Mouse (Mus musculus): ENCODE measurements at regions not wholly inside any gene's neighbourhood (a gene's known extent, or its start where the extent isn't known, plus 50 kb on each side); places are given as distances from the start of the nearest gene placed in this dataset.

DNA sequence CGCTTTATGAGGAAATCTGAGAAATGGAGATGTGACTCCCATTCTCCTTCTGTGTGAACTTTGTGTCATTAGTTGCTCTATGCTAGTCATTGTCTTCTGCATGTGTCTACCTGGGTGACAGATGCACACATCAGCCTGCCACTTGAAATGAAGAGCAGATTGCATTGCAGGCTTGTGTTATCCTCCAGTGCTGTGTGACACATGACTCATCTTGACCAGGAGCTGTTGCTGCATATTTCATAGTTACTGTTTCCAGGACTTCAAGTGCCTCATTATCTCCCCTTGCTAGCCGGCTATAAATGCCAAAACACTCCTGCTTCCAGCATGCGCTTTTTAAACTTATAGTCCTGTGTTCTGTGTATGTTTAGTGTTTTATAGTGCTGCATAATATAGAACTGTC is 431.2 kb downstream of the Hdgfl1 start:
- ATAC-seq (replicated peaks in 1 of 2; ENCODE audit: insufficient read depth in 1 of 2, low FRiP score in 2 of 2, low TSS enrichment in 1 of 2, low read depth in 1 of 2, poor library complexity in 2 of 2, severe bottlenecking in 2 of 2) = no peak

DNA sequence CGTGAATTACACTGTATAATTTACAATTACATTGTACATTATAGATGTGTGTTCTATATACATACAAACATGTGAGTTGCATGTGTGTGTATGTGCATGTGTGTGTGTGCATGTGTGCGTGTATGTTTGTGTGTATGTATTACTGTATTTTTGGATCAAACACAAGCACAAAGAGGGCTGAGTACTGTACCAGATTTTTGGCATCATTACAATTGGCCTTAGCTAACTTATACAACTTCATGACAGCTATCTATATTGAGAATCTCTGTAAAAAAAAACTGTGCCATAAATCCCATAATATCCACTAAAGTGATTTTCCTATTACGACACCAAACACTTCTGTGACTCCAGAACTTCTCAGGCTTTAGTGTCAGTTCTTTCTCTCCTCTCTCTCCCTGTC is 444.9 kb downstream of the Hdgfl1 start:
- ATAC-seq (replicated peaks in 1 of 2; ENCODE audit: insufficient read depth in 1 of 2, low FRiP score in 2 of 2, low TSS enrichment in 1 of 2, low read depth in 1 of 2, poor library complexity in 2 of 2, severe bottlenecking in 2 of 2) = no peak

DNA sequence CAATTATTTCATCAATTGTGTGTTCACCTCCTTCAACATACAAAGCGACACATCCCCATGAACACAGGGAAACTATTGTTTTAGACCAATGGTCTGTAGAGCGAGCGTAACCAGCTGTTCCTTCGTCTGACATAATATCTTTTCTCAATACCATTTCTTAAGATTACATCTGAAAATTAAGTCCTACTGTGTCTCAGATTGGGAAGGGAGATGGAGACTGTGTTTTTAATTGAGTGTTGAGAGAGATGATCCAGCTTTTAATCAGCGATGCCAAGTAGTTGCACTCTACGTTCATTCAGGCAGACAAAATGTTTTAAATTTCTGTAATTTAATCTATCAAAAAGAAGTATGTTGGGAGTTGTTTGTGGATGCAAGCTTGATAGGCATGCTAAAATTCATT is 445.3 kb downstream of the Hdgfl1 start:
- no peak for ATAC-seq (replicated peaks in 1 of 2; ENCODE audit: insufficient read depth in 1 of 2, low FRiP score in 2 of 2, low TSS enrichment in 1 of 2, low read depth in 1 of 2, poor library complexity in 2 of 2, severe bottlenecking in 2 of 2)

DNA sequence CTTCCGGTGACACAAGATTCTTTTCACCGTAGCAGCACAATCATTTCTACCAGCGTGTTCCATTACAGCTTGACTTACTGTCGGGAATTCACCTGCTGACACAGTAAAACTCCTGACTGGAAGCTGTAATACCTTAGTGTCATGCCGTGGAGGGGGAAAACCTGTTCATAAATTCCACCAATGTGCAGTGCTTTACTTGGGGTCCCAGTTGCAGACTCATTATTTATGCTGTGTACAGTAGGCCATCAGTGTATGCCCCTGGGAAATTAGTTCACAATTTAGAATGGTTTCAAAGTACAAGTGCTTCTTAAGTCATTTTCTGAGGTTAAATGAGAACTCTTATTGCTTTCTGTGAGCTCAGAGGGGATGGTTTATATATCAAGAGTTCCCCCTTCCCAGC is 451.4 kb downstream of the Hdgfl1 start:
- ATAC-seq (replicated peaks in 1 of 2; ENCODE audit: insufficient read depth in 1 of 2, low FRiP score in 2 of 2, low TSS enrichment in 1 of 2, low read depth in 1 of 2, poor library complexity in 2 of 2, severe bottlenecking in 2 of 2) = no peak

DNA sequence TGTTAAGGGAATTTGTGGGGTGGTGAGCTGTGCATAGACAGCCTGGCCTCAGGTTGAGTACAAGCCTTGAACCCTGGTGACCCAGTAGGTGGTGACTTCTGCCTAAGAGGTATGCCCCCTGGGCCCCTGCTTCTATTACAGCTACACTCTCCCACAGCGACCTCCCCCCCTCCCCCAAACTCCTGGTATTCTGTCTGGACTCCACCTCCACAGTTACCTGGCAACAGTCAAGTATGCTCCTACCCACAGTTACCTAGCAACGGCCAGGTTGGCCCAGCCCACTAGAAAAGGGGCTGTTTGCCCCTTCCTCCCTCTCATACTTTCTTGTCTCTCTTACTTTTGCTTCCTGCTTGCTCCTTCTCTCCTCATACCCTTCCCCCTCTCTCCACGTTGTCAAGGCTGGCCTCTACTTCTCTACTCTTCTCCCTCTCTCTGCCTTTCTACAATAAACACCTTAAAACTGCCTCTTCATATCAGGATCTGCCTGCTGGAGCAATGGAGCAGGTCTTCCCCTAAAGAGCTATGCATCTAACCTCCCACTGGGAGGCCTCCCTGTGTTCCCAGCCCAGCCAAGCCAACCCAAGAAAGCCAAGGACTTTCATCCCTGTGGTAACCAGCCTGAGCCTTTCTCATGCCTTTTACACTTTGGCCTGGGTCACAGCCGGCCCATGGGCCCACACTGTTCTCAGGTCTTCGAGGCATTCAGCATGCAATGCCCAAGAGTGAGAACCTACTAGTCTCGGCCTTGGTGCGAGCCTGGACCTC is 457.5 kb downstream of the Hdgfl1 start:
- ATAC-seq (replicated peaks in 1 of 2; ENCODE audit: insufficient read depth in 1 of 2, low FRiP score in 2 of 2, low TSS enrichment in 1 of 2, low read depth in 1 of 2, poor library complexity in 2 of 2, severe bottlenecking in 2 of 2) = no peak

DNA sequence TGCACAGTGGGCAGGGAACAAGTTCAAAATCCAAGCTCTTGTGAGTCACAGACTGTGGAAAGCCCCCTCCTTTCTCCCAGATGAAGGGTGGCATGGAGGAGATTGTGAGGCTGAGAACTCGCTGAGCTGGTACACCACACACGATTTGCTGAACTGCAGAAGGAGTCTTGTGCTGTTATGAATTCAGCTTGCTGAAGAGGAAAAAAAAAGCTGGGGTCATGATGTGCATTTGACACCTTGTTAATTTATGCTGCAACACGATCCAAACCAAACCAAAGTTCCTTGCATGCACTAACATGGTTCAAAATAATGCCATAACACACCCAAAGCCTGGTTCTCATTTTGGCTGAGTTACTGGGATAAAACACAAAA is 485.9 kb downstream of the Hdgfl1 start:
- no peak for ATAC-seq (replicated peaks in 1 of 2; ENCODE audit: insufficient read depth in 1 of 2, low FRiP score in 2 of 2, low TSS enrichment in 1 of 2, low read depth in 1 of 2, poor library complexity in 2 of 2, severe bottlenecking in 2 of 2)

DNA sequence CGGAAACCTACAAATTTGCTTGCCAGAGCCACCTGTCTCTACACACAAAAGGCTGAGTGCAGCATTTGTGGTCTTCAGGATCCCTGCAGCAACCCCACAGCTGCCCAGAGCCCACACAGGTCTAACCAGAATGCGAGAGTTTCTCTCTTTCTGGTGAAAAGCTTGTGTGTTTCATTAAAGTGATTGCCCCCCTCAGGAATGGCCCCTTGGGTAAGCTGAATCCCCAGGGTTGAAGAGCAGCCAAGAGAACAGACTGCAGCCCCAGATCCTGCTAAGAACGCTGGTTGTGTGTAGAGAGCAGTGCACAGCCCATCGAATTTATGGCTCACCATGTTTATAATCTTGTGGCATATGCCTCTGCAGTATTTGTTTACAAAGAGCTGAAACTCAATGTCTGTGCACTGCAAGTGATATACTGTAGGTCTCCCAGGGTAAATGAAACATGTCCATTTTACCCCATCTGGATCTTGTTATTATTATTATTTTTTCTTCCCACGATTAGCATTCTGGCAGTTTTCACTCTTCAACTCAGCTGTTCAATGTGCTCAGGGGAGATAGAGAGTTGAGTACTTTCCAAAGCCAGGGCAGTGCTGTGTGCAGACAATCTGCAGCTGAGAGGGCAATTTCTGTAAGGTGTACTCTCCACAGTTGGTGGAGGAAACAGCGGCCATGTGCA is 486.4 kb downstream of the Hdgfl1 start:
- no peak for ATAC-seq (replicated peaks in 1 of 2; ENCODE audit: insufficient read depth in 1 of 2, low FRiP score in 2 of 2, low TSS enrichment in 1 of 2, low read depth in 1 of 2, poor library complexity in 2 of 2, severe bottlenecking in 2 of 2)

DNA sequence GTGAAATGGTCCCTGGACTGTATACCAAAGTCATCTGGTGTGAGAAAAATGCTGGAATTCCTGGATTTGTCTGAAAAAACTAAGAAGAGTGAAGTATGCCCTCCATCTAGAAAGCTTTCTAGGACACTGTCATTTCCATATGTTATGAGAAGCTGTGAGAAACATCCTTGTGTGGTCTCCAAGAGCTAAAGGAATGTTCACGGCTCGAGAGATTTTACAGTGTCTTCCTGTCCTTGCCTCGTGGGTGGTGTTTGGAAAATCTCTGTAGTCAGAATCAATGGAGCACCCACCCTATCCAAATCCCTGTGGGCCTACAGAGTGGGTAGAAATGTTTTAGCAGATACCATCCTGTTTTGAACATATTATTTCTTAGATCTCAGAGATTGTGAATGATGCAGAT is 487.7 kb downstream of the Hdgfl1 start:
- ATAC-seq (replicated peaks in 1 of 2; ENCODE audit: insufficient read depth in 1 of 2, low FRiP score in 2 of 2, low TSS enrichment in 1 of 2, low read depth in 1 of 2, poor library complexity in 2 of 2, severe bottlenecking in 2 of 2) = no peak

DNA sequence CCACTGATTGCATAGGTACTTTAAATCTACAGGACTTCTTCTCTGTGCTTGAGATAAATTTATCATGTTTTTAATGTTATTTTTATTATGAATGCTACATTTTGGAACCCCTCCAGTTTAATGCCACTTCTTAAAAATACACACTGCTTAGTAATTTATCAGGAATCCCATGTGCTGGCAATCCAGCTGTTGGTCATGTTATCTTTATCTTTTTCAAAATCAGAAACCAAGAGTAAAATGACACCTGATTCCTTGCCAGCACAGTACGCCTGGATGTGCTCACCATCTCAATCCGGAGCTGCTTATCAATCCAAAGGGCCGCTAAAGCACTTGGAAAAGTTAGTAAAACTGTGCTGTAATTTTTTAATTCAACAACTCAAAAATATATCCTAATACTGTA is 497.1 kb downstream of the Hdgfl1 start:
- no peak for ATAC-seq (replicated peaks in 1 of 2; ENCODE audit: insufficient read depth in 1 of 2, low FRiP score in 2 of 2, low TSS enrichment in 1 of 2, low read depth in 1 of 2, poor library complexity in 2 of 2, severe bottlenecking in 2 of 2)

DNA sequence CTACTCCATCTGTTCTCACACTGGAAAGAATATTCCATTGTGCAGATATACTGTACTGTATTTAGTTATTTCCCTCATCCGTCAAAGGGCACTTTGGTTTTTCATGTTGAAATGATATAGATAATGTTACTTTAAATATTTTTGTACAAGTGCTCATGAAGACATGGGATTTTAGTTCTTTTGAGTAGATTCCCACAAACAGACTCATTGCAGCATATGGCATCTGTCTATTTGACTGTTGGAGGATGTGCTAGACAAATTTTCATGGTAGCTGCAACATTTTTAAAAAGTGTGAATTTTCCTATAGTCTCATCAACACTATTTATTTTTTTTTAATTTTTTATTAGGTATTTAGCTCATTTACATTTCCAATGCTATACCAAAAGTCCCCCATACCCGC is 502.5 kb downstream of the Hdgfl1 start:
- ATAC-seq (replicated peaks in 1 of 2; ENCODE audit: insufficient read depth in 1 of 2, low FRiP score in 2 of 2, low TSS enrichment in 1 of 2, low read depth in 1 of 2, poor library complexity in 2 of 2, severe bottlenecking in 2 of 2) = no peak

DNA sequence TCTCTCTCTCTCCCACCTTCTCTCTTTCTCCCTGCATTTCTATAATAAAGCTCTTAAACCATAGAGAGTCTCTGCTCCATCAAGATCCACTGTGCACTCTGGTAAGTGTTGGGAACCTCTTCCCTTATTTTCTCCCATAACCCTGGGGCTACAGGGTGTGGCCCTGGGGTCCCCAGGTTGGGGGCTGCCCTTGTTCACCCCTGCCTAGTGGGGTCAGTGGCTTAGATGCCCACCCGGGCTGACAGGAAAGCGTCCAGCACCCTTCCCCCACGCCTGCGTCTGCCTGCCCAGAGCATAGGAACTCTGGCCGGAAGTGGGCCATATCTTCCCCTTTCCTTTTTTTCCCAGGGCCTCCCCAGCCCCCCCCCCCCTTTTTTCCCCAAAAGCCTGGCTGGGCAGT is 534.0 kb downstream of the Hdgfl1 start:
- no peak for ATAC-seq (replicated peaks in 1 of 2; ENCODE audit: insufficient read depth in 1 of 2, low FRiP score in 2 of 2, low TSS enrichment in 1 of 2, low read depth in 1 of 2, poor library complexity in 2 of 2, severe bottlenecking in 2 of 2)

DNA sequence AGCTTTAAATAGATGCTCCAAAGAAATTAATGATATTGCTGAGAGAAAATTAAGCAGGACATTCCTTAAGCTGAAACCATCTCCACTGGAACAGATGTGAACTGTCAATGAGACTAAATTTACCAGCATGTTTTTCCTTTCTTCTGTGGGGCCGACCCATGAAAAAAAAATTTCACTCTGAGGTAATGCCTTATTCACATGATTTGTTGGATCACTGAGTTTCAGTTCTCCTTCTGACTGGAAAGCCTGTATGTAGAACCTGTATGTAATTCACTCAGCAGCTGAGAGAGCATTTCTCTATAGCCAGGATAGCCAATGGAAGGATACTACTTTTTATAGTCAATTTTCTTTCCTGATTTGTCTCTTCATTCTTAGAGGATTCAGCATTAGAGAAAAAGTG is 535.3 kb downstream of the Hdgfl1 start:
- no peak for ATAC-seq (replicated peaks in 1 of 2; ENCODE audit: insufficient read depth in 1 of 2, low FRiP score in 2 of 2, low TSS enrichment in 1 of 2, low read depth in 1 of 2, poor library complexity in 2 of 2, severe bottlenecking in 2 of 2)

DNA sequence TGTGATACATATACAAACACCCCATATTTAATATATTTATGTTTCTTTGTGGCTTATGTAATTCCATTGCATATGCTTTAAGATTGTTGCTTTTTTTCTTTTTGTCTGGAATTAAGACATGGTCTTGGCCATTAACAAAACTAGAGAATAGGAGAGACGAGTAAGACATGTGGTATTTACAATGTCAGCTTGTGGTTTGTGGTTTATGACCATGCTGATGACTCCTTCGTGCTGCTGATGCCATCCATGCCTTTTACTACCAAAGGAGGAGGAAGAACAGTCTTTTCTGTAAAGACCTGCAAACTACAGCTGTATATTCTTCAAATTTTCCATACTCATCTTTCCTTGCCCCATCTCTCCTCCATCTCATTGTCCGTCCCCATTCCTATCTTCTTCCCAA is 552.7 kb downstream of the Hdgfl1 start:
- ATAC-seq (replicated peaks in 1 of 2; ENCODE audit: insufficient read depth in 1 of 2, low FRiP score in 2 of 2, low TSS enrichment in 1 of 2, low read depth in 1 of 2, poor library complexity in 2 of 2, severe bottlenecking in 2 of 2) = no peak

DNA sequence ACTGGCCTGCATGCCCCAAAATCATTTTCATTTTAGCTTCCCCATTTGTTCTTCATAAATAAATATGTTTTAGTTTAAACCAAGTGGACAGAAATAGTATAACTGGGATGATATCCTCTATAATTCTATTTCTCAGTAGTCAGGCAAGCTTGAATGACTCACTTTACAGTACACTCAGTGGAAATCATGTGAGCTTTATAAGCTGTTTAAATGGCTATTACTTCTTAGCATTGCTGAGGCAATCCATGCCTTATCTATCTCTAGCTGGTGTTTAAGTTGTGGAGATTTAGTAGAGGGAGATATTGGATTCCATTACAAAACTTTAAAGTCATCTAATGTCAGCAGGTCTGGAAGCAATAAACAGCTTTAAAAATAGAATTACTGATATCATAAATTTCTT is 553.4 kb downstream of the Hdgfl1 start:
- no peak for ATAC-seq (replicated peaks in 1 of 2; ENCODE audit: insufficient read depth in 1 of 2, low FRiP score in 2 of 2, low TSS enrichment in 1 of 2, low read depth in 1 of 2, poor library complexity in 2 of 2, severe bottlenecking in 2 of 2)

DNA sequence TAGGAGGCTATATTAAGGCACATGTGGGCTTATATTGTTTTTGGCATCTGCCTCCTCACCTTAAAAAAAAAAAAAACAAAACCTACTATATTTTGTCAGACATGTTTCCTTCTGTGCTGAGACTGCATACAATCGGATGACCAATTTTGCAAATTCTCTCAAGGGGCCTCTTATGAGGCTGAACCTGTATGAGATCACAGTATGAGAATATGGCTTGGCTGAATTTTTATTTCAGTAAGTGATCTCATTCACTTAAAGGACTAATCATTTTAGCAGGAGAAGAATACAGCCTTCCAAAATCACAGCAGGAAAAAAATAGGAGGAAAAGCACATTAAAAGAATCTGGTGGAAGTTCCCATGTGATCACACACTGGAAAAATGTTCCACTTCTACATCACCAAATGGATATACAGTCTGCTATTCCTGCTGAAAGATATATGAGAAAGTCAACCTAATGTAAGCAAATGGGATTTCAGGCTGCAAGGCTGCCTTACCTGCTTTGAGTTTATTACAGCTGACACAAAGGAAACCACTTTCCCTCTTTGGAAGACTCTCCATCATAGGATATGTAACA is 564.3 kb downstream of the Hdgfl1 start:
- no peak for ATAC-seq (replicated peaks in 1 of 2; ENCODE audit: insufficient read depth in 1 of 2, low FRiP score in 2 of 2, low TSS enrichment in 1 of 2, low read depth in 1 of 2, poor library complexity in 2 of 2, severe bottlenecking in 2 of 2)

DNA sequence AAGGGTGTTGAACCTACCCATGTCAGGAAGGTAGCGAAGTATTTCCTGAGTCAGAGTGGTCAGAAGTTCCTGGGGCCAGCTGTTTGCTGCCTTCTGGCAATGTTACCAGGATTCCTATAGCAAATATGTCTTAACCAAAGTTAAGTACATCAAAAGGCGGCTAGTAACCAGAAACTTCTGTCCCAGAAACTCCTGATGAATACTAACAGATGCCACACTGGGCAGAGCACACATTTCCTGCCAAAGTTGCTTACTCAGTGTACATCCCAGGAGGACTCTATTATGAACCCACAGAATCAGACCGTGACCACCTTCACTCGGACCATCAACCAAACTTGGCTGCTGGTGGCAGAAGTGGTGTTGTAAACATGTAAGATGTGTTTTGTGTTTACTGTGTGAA is 575.3 kb downstream of the Hdgfl1 start:
- ATAC-seq (replicated peaks in 1 of 2; ENCODE audit: insufficient read depth in 1 of 2, low FRiP score in 2 of 2, low TSS enrichment in 1 of 2, low read depth in 1 of 2, poor library complexity in 2 of 2, severe bottlenecking in 2 of 2) = no peak

DNA sequence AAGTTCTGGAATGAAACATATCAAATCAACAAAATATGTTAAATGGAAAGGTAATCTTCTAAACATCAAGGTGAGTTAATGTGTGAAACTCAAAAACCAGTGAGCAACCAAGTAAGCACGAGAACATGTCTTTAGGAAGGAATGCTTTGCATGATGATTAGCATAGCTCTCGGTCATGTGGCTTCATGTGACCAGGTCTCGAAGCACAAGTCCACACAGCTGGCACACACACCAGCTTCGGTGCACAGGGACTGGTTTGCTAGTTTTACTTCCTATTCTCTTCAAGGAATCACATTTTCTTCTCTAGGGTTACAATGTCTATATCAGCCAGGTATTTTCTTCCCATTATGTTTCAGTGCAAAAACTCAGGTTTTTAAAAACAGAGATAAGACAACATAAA is 586.1 kb downstream of the Hdgfl1 start:
- ATAC-seq (replicated peaks in 1 of 2; ENCODE audit: insufficient read depth in 1 of 2, low FRiP score in 2 of 2, low TSS enrichment in 1 of 2, low read depth in 1 of 2, poor library complexity in 2 of 2, severe bottlenecking in 2 of 2) = no peak

DNA sequence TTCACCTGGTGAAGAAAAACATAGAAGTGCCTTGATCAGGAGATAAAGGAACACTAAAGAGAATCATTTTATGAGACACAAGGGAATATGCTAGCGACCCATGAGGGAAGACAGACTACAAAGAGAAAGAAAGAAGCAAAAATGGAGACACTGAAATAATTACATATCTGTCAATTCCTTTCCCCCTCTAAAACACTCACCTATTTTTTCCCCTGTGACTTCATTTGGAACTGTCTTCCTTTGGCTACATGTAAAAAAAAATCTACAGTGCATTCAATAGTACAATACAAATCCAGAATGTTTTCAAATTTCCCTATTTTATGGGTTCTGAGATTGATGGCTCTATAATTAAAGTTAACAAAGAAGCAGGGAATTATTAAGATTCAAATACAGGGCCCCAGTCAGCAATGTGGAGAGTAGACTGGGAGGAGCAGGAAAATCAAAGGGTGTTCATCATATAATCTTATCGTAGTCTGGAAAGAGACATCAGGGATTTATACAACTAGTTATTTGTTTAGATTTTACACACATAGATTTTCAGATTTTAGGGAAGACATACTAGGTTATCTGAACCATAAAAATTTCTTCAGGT is 598.0 kb downstream of the Hdgfl1 start:
- no peak for ATAC-seq (replicated peaks in 1 of 2; ENCODE audit: insufficient read depth in 1 of 2, low FRiP score in 2 of 2, low TSS enrichment in 1 of 2, low read depth in 1 of 2, poor library complexity in 2 of 2, severe bottlenecking in 2 of 2)

Measured in hematopoietic stem cell, adult 5-6 weeks (primary cell).